Mouse (Mus musculus): ENCODE measurements at regions not wholly inside any gene's neighbourhood (a gene's known extent, or its start where the extent isn't known, plus 50 kb on each side); places are given as distances from the start of the nearest gene placed in this dataset.
"Not testable (repeated sequence)": the region's sequence is repeated elsewhere in the genome, so short reads cannot be mapped to it uniquely, and the experiment has no call there.

DNA sequence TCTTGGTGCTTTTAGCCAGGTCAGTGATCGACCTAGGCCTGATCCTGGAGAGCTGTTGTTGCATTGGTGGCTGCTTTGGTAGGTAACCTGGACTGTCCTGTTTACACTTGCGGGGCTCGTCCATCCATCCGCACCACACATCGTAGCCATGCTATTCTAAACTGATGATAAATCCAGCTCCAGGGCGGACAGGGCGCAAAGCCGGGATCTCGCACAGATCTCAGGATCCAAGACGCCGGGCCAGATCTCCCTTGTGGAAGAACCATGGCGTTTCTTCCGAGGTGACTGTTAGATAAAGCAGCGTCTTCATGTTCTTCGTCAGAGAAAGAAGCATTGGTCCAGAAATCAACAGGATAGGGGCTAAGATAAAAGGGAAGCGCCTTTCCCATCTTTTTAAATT, 115.6 kb downstream of the Sec16b start:
- not testable (repeated sequence) for DNase-seq (ENCODE audit: low spot score)

GRCm38 (mm10) chr1:157632586-157632985, 126.1 kb downstream of the Sec16b start:
- DNase-seq (ENCODE audit: low spot score): no peak

DNA sequence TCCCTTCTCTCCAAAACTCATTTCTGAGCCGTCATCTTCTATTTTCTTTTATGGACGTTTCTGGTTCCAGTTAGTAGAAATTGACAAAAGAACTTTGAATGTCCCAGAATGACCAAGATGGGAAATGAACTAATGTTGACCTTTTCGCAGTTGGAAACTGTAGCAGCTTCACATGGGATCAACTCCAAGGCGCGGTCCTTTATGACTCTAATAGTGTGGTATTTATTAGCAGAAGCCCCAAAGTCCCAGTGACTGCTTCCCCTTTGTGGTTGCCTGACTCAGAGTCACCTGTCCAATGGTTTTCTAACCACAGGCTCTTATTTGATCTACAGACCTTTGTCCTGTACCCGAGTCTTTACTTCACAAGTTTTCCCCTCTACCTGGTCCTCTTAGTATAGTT, 126.9 kb downstream of the Sec16b start:
- no peak for DNase-seq (ENCODE audit: low spot score)

DNA sequence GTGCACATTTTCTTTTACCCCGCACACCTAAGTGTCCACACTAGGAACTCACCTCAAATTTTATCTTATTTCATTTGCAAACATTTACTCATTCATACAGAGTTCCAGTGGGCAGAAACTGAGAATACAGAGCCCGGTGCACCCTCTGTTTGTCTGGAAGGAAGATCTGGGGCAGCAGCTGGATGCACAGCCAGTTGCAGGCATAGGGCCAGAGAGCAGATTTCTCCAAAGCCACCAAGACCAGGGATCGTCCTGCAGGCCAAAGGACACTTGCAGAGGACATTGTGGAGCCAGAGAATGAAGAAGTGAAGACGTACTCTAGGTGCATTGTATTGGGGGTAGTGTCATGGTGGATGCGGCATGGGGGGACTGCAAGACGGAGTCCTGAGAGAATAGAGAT, 129.2 kb downstream of the Sec16b start:
- DNase-seq (ENCODE audit: low spot score): no peak

GRCm38 (mm10) chr1:157643524-157643923, 137.0 kb downstream of the Sec16b start:
- no peak for DNase-seq (ENCODE audit: low spot score)

DNA sequence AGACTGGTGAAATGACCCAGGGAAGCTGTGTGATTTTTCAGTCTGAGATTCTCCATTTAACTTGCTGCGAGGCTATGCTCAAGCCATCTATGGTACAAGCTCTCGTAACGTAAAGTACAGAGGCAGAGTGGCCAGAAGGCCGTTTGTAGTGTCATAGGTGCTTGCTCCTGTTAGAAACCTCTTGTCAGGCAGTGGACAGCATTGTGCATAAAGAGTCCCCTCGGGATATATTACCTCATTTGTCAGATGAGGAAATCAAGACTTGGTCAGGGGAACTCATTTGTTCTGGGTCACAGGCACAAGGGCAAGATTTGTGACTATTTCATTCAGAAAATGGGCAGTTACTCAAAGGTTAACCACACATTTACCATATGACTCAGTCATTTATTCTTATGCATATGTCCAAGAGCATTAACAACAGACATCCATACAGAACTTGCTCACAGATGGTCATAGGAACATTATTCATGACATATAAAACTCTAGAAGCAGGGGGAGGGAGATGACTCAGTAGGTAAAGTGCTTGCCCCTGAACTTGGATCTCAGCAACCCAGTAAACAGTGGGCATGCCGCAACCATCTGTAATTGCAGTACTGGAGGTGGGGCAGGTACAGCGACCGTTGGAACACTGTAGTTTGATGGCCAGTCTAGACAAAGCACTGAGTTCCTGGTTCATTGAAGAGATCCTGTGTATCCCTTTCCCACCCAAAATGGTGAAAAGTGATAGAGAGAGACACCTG, 139.3 kb downstream of the Sec16b start:
- DNase-seq (ENCODE audit: low spot score): no peak

DNA sequence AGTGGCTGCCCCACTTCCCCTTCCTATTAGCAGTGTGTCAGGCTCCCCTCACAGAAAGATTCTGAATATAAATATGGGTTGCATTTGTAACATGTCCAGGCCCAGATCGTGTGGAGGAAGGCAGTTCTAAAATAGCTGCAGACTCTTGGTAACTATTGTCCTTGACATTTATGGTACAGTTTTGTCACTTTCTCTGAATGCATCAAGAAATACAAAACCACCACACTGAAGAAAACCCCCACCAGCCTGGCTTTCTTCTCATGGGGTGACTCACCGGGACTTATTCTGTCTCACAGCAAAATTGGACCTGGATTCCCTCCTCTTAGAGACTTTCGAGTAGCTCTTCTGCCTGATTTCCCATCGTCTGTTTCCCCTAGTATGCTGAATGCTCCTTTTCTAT, 148.9 kb downstream of the Sec16b start:
- no peak for DNase-seq (ENCODE audit: low spot score)

DNA sequence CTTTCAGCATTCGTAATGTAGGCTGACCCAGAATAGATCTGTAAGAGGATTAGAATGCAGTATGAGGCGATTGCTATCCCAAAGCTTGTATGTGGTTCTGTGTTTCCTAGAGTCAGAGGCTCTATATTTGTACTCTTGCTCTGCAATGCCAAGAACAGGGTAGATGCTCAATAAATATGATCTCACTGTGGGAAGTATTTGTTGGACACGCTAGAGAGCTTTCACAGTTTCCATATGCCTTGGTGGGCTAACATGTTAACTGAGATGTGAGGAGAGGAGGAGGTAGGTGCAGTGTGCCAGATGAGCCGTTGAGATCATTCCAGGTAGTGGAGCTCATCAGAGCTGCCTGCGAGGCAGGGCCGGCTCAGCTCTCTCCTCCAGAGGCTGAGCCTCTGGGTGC, 163.1 kb downstream of the Sec16b start:
- no peak for DNase-seq (ENCODE audit: low spot score)

- DNase-seq (ENCODE audit: low spot score): no peak
Measured at GRCm38 (mm10) chr1:157684356-157684755, 177.8 kb downstream of the Sec16b start.

DNA sequence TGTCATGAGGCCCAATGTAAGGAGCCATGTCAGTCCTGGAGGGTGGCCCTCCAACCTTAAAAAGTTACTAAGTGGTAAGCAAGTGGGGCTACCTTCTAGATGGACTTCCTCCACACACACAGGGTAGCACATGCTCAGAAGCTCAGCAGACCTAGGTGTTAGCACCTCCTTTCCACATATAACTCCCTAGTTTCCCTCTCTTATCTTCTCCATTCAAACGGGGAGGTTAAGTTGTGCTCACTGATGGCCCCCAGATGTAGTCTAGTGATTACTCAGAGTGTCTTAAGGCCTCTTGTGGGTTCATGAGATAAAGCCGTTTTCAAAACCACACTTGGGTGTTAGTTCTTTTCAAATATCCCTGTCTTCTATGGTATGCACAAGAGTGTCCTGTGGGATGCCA, 188.7 kb downstream of the Sec16b start:
- DNase-seq (ENCODE audit: low spot score): no peak

DNA sequence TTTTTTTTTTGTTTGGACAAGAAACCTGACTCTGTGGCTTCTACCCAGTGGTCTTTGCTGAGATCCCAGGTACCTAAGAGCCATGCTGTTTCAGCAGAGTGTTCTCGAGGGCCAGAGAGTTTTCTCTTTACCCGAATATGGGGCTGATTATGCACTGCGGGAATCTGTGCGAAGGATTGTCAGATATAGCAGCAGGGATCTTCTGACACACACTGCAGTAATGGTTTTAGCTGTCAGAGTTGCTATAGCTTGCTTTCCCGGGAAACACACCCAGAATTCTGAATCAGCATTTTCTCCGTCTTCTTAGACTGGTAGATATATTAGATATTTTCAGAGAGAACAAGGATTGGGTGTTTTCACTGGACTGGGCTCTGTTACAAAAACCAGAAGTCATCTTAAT, 197.1 kb downstream of the Sec16b start:
- DNase-seq (ENCODE audit: low spot score): no peak

GRCm38 (mm10) chr1:157705364-157705763, 198.8 kb downstream of the Sec16b start:
- no peak for DNase-seq (ENCODE audit: low spot score)

DNA sequence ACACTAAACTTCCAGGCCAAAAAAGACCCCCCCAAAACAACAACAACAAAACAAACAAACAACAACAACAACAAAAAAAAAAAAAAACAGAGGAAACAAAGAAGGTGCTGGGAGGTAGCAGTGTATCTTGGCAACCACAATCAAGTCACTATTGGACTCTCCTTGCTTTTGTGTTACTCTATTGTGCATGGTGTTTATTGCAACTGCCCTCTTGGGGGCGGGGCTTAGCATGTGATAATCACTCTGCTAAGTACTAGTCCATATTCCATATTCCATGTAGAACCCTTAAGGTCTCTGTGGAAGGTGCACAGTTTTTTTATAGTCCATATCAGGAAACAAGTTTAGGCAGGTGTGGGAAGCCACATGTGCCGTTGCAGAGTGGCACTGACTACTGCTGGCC, 200.7 kb downstream of the Sec16b start:
- no peak for DNase-seq (ENCODE audit: low spot score)

GRCm38 (mm10) chr1:157709117-157709516, 202.6 kb downstream of the Sec16b start:
- no peak for DNase-seq (ENCODE audit: low spot score)

- no peak for DNase-seq (ENCODE audit: low spot score)
Measured at GRCm38 (mm10) chr1:157710870-157711269, 204.3 kb downstream of the Sec16b start.

DNA sequence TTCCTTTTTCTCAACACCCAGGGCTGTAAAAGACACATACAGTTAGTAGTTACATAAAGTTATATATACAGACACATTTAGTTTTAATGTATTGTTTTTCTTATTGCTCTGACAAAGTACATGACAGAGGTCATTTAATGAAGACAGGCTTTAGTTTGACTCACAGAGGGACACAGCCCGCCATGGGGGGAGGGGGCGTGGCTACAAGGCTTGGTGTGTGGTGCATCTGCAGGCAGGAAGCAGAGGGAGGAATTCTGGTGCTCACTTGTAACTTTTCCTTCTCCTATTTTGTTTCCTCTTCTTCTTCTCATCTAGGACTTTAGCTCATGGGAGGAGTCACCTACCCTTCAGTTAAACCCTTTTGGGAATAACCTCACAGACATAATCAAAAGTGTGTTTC, 206.0 kb downstream of the Sec16b start:
- DNase-seq (ENCODE audit: low spot score): no peak

- no peak for DNase-seq (ENCODE audit: low spot score)
Measured at GRCm38 (mm10) chr1:157713851-157714250, 207.3 kb downstream of the Sec16b start.

- DNase-seq (ENCODE audit: low spot score): no peak
Measured at GRCm38 (mm10) chr1:157715632-157716031, 209.1 kb downstream of the Sec16b start.

GRCm38 (mm10) chr1:157717131-157717530, 210.6 kb downstream of the Sec16b start:
- no peak for DNase-seq (ENCODE audit: low spot score)

GRCm38 (mm10) chr1:157721946-157722345, 215.4 kb downstream of the Sec16b start:
- DNase-seq (ENCODE audit: low spot score): no peak

DNA sequence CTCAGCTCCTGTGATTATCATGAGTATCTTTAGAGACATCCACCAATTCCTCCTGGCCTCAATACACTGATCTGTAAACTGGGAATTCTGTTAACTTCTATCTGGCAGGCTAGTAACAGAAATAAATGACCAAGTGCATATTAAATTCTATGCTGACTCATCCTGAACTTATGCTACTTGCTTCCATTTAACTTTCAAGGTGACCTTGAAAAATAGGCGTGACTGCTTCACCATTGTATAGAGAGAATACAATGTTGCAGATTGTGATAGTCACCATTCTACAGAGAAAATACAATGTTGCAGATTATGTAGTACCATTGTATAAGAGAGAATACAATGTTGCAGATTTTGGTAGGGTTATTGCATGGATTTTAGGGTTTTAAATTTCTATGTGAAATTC, 224.6 kb downstream of the Sec16b start:
- DNase-seq (ENCODE audit: low spot score): no peak

- no peak for DNase-seq (ENCODE audit: low spot score)
Measured at GRCm38 (mm10) chr1:157740725-157741665, 234.5 kb downstream of the Sec16b start.

- DNase-seq (ENCODE audit: low spot score): peak; percentile 41
Measured at GRCm38 (mm10) chr1:157745611-157746010, 239.1 kb downstream of the Sec16b start.

Data from MN1 (cell line).